Mouse (Mus musculus) thymus, postnatal 4 days (tissue): ENCODE data around the gene Zfp318.
A peak's percentile ranks its signal among the peaks of the same experiment; 100 is the strongest.

Experiments
- DNase-seq: peaks from one replicate; pipeline ENCODE4 v3.0.0; 2021

Gene Zfp318

DNA sequence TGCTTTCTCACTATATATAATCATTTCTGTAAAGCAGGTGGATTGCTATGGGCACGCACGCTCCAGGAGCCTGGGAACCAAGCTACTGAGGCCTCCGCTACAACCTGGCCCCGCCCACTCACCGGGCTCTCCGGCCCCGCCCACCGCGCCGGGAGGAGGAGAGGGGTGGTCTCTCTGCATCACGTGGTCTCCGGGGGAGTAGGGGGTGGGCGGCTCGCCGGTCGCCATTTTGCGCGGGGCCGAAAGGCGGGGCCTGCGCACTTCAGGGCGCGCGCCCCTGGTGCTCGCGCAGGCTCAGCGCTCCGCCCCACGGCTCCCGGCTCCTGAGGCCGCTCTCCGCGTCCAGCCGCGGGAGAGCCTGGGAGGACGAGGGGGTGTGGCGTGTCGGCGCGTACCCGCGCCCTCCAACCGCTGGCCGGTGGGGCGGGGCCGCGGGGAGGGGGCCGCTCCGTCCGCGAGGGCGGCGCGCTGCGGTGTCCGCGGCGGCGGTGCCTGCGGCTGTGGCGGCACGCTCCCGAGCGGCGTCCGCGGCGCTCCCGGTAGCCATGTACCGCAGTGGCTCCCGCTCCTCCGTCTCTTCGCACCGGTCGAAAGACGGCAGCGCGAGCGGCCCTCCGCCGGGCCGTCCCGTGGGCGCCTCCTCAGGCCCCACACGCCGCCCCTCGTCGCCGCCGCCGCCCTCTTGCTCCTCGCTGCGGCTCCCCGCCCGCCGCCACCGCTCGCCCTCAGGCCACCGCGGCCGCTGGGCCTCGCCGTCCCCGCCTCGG, at the start of gene Zfp318:
TSS of gene Zfp318 (plus strand) at position 438 of the 767 bp plus-strand sequence.
- DNase-seq: peak; percentile 100

DNA sequence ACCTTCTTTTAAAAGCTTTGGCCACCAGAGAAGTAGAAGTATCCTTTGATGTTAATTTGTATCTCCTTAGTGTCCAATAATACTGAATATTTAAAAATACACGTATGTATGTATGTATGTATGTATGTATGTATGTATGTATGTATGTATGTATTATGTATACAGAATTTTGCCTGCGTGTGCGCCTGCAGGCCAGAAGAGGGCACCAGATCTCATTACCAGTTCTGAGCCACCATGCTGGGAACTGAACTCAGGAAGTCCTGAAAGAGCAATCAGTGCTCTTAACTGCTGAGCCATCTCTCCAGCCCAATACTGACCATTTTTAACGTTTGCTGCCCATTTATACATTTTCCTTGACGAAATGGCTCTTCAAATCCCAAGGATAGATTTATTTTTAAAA, 47.1 kb upstream of the Zfp318 start:
- DNase-seq: peak; percentile 58

DNA sequence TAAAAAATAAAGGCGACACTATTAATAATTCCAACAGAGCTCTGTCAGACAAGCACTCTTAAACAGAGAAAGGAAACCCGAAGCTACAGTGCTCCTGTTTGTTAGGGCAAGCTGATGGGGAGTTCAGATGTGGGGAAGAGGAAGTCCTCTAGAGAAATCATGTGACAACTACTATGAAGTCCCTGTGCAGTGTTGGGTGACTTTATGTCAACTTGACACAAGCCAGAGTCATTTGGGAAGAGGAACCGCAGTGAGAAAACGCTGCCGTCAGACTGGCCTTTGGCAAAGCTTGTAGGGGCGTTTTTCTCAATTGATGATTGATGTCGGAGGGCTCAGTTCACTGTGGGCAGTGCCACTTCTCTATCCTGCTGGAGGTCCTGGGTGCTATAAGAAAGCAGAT, 42.3 kb upstream of the Zfp318 start:
- DNase-seq: no peak

DNA sequence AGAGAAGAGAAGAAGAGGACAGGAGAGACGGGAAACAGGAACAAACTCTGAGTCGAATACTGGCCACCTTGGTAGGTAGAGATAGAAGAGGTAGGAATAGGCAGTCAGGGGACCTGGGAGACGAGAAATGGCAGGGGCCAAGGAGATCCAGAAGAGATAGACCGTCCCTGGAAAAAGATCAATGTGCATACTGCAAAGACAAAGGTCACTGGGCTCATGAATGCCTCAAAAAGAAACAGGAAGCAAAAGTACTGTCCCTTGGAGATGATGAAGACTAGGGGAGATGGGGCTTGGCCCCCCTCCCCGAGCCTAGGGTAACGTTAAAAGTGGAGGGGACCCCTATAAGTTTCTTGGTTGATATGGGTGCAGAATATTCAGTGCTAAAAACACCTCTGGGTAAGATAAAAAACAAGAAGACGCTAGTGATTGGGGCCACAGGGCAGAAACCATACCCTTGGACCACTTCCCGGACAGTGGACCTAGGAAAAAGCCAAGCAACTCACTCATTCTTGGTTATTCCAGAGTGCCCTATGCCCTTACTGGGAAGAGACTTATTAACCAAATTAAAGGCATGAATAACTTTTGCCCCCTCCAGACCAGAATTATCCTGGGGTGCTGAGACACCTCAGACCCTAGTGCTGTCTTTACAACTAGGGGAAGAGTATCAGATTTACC, 32.4 kb upstream of the Zfp318 start:
- DNase-seq: no peak

DNA sequence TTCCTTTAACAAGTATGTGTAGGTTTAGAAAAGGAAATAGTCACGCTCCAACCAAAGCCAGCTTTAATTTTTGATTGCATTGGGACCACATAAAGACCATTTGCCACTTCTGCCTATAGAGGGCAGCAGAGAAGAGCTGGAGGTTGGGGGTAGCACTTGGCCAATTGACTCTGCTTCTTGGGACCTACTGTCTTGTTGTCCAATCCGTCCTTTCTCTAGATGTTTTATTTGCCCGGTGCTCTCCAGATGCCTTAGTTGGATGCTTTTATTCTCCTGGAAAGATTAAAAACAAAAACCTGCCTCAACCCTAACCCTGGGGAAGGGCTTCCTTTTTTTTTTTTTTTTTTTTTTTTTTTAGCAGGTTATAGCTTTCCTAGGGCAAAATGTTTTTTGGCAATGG, 11.7 kb upstream of the Zfp318 start:
- DNase-seq: peak; percentile 54

DNA sequence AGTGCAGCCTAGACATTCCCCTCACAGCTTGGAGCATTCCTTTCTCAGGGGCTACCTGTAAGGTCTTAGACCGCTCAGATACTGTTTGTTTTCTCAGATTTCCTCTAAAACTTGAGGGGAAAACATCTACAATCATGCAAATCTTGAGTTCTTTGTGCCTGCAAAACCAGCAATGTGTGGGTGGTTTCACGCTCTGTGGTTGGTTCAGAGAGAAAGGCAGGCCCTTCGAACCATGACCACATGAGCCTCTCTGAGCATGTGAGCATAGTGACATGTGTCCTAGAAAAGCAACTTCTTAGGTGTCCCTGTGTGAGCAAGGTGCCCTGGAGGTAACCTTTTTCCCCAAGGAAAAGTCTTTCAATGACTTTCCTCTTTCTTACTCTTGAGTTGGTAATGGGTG, 5.0 kb upstream of the Zfp318 start:
- no peak for DNase-seq

DNA sequence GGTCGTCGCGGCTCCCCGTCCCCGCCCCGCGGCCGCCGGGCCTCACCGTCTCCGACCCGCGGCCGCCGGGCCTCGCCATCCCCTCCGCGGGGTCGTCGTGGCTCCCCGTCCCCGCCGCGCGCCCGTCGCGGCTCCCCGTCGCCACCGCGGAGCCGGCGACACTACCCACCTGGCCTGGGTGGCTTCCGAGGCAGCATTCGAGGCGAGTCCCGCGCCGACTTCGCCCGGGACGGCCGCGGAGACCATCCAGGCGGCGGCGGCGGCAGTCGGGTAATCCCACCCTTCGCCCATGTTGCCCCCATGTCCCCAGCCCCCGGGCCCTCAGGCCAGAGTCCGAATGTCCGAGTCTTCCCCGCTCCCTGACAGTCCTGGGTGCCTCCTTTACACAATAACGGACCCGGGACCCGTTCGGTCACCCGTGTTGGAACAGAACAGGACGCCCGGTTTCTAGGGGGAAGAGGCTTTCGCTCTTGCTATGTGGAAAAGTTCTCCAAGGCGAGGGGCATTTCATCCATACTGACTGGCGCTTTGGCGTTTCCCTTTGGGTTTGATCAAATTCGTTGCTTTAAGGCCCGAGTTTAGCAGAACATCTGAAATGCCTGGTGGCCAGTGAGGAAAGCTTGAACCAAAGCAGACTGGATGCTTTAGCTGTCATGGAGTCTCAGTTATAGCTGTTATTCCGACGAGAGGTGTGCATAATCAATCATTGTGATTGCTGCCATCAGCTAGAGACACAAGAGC, 700 bp downstream of the Zfp318 start:
- peak; percentile 62 for DNase-seq

DNA sequence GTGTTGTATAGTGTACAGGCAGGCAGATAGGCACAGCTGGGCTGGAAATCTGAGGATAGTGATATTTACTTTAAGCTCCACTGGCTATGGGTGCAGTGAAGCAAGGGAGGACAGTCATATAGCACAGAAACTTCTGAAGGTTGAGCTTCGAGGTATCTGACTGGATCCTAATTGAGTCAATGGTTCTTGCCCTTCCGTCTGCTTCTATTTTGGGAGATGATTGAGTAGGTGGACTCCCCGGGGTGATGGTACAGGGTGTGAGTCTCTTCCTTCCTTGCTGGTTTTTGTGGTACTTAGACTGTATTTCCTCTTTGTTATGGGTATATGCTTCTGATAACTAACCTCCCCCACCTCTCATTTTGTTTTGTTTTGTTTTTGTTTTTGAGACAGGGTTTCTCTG, 4.7 kb downstream of the Zfp318 start:
- no peak for DNase-seq

DNA sequence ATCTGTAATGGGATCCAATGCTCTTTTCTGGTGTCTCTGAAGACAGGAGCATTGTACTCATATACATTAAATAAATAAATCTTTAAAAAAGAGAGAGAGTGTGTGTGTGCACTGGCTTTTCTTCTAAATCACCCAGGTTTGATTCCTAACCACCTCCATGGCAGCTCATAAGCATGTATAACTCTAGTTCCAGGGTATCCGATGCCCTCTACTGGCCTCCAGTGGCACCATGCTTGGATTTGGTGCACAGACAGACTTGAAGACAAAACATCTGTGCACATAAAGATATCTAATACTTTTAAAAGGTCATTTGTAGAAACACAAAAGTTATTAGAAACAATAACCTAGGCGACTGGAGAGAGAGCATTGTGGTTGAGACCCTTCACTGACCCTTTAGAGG, 9.5 kb downstream of the Zfp318 start:
- peak; percentile 55 for DNase-seq

DNA sequence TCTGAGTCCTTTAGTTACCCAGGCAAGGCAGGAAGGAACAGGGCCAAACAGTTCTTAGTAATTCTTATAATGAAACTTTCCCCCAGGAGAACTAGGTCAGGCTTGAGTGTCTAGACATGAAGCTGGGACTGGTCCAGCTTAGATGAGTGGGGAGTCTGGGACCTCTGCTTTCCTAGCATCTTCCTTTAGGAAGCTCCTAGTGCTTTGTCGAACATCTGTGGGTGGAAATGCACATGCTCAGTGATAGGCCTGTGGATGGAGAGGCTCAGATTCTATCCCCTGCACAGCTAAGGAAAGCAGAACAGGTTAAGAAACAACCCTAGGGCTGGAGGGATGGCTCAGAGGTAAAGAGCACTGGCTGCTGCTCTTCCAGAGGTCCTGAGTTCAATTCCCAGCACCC, 11.1 kb downstream of the Zfp318 start:
- no peak for DNase-seq

DNA sequence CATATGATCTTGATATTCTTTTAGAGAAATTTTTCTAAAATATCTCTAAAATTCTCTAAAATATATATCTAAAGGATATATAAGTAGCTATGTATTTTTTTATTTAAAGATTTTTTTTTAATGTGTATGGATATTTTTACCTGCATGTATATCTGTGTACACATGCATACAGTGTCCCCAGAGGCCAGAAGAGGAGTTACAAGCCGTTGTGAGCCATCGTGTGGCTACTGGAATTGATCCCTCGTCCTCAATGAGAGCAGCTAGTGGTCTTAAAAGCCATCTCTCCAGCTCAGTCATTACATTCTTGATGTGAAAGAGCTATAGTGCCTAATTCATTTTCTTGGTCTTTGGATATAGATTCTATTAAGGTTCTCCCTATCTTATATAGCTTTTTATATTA, 24.9 kb downstream of the Zfp318 start:
- no peak for DNase-seq

DNA sequence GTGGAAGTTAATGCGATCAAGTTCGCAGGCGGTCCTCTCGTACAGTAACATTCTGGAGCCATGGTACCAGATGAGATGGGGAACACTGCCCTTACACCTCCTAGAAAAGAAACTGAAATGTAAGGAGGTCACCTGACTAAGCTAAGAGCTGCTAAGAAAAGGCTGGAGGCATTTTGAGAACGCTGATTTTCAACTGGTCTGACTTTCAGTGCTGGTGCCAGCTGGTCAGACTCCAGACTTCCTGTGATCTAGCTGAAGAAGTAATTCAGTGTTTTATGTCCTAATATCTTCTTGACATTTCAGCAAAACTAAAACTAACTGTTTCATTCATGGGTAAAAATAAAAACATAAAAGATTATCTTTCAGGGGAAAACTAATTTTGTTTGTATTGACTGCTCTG, 35.1 kb downstream of the Zfp318 start:
- no peak for DNase-seq

DNA sequence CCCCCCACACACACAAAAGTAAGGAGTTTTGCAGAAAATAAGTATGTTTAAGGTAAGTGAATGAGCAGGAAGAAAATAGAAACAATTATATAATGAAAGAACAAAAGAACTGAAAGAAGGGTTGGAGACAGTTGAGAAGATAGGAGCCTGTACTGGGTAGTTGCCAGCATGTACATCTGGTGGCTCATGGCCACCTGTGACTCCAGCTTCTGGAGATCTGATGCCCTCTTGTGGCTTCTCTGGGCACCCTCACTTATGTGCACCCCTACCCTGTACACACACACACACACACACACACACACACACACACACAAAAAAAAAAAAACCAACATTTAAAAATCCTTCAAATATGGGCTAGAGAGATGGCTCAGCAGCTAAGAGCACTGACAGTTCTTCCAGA, 36.2 kb downstream of the Zfp318 start:
- DNase-seq: peak; percentile 10

DNA sequence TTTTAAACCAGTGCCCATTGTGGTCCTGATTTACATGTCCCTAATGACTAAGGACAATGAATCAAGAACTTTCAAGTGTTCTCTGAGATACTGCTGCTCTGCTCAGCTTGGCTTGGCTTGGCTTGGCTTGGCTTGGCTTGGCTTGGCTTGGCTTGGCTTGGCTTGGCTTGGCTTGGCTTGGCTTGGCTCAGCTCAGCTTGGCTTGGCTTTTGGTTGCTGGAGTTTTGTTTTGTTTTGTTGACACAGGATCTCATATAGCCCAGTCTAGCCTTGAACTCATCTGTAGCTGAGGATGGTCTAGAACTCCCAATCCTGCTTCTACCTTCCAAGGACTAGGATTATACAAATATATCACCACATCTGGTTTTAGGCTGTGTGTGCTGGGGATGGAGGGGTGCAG, 43.0 kb downstream of the Zfp318 start:
- DNase-seq: no peak

DNA sequence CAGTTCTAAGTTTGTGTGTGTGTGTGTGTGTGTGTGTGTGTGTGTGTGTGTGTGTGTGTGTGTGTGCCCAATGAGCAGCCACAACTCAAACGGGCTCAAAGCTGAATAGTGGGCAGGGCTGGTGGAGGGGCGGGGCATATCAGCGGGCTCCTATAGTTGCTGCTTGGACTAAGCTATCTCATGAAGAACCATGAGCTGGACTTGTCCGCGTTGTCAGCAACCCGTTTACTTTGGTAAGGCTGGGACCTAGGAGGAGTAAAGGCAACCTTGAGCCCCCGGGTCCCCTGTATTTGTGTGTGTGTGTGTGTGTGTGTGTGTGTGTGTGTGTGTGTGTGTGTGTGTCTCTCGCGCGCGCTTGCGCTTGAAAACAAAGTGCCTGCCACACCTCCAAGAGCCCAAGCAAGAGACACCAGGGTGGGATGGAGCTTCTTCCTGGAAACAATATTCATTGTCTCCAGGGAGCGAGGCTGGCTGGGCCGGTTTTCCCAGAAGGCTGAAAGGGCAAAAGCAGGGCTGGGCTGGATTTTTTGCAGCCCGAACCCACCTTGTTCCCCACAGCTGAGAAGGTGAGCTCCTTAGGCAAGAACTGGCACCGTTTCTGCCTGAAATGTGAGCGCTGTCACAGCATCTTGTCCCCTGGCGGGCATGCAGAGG, 45.4 kb downstream of the Zfp318 start, which contains the start of gene Crip3:
TSS of gene Crip3 (plus strand) at position 166 of the 654 bp plus-strand sequence.
- no peak for DNase-seq

DNA sequence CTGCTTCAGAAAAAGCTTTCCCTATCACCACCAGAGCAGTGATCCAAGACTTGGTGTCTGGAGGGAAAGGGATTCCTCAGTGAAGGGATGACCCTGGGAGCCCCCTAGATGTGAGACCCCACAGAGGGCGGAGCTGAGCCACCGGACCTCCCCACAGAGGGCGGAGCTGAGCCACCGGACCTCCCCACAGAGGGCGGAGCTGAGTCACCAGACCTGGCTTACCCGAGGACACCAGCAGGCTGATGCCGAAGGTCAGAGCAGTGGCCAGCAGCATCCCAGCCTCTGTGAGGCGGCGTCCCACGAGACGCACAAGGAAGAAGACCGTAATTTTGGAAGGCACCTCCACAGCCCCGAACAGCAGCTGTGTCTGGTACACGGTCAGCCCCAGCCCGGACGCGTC, 50.1 kb downstream of the Zfp318 start:
- DNase-seq: no peak

DNA sequence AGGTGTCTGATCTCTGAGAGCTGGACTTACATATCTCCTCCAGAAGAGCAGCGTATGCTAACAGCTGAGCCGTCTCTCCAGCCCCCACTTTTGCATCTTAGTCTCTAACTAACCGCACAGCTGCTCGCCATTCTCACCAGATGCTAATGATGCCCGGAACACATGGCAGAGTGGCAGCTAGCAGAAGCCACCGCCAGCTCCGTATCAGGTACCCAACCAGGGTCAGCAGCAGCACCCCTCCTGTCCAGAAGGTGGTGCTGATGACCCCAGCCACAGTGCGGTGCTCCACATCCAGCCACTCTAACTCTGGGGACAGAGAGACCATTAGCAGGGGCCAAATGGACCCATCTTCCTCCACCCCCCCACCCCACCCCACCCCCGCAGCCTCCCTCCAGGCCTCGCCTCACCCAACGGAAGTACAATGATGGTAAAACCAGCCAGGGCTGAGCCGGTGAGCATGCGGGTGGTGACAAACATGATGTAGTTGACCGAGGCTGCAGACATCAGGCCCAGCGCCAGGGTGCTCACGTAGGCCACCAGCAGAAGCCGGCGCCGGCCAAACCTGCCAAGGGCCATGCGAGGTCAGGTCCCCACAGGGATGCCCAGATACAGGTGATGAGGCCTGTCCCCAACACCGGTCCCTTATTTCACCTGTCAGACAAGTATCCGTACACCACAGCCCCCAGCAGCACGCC, 53.3 kb downstream of the Zfp318 start:
- peak; percentile 67 for DNase-seq

DNA sequence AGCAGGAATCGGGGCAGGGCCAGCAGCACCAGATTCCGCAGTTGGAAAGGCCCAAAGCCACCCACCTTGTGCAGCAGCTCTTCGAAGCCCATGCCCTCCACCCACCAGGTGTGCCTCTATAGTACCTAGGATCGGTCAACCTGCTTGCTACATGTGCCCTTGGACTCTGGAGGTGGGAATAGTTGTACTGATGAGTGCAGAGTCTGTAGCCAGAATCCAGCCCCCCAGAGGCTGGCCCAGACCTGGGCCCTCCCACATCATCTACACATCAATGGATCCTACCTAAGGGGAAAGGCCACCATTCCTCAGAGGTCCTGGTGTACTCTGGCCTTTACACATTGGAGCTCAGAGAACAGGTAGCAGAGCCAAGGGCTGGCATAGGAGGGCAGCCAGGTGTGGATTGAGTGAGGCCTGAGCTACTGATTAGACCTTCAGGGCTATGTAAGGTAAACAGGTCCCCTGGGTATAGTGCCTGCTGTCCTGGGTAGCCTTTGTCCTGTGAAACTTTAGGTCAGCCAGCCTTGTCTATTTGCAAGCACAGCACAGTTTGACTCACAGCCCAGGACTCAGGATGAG, 54.9 kb downstream of the Zfp318 start, which contains the start of gene Slc22a7:
TSS of gene Slc22a7 (minus strand) at position 160 of the 576 bp plus-strand sequence.
- DNase-seq: no peak

DNA sequence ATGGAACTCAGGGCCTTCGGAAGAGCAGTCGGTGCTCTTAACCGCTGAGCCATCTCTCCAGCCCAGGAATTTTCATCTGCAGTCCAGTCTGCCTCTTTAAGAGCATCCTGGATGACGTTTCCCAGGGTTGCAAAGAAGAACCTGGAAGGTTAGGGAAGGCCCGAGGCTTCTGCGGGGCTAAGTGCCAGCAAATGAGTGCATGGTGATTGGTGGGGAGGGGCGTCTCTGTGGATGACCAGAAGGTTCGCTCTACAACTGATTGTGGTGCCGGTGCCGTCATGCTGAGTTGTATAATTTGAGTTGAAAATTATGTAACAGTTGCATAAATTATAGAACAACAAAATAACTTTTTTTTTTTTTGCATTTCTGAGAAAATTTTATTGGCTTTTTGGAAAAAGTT, 55.6 kb downstream of the Zfp318 start:
- DNase-seq: no peak

DNA sequence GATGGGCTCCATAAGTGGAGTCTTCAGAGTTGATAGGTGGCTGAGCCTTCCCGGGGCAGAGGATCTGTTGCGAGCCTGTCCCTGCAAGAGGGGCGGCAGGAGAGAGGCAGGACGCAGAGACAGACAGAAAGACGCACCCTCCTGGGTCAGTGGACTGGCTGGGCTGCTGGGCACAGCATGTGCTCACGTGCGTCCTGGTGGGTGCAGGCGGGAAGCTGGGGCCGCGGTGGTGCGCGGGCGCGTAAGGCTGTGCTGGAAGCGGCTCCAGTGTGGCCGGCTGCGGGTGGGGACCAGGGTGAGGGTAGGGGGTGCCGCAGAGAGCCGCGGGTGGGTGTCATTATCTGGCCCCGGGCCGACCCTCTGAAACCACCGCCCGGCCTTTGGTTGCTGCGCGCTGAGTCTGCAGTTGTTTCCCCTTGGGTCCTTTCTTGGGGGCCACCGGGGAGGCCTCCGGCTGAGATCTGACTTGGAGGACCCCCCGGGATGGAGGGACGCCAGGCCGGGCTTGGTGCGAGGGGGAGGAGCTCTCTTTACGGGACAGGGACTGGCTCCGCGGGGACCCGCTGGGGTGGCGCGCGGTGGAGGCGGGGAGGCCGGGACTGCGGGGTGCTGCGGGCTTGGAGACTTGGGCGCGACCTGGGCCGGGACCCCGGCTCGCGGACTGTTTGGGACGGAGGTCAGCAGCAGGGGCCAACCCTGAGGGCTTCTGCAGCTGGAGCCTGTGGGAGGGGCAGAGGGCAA, 61.5 kb downstream of the Zfp318 start:
- no peak for DNase-seq

DNA sequence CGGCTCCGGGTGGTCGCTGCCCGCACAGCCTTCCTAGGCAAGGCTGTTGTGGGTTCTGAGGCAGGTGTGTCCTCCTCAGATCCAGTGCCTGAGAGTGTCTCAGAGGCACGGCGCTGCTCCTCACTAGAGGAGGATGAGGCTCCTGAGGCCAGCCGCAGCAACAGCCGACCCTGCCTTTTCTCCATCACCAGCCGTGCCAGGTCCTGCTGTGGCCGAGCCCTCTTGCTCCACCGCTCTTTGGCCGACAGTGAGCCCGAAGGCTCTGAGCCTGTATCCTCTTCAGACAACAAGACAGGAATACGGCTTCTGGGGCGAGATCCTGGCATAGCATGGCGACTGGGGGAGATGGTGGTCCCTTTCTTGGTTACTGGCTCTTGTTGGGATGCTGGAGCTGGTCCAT, 62.7 kb downstream of the Zfp318 start:
- no peak for DNase-seq
